Comparison of ENCODE assay signal across 10 mouse cellular contexts in the genomic region with DNA sequence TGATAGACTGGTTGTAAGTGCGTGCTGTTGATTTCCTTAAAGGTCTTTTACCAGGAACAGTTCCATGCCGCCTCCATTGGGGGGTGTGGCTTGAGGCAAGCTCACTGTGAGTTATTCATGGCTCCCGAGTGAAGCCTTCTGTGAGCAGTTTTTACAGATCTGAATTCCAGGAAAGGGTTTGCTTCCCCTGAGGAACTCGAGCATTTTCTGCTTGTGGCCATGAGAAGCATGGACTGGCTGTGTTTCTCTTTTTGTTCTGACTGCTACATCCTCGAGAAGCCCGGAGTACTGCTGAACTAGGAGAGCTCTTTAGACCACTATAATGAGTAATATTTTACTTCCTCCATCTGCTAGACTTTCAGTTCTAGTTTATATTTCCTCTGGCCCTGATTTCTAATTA.
A peak's percentile ranks its signal among the peaks of the same experiment; 100 is the strongest.
DNase-seq lines count a peak whose midpoint lies in the region; ATAC-seq and TF ChIP-seq lines count a peak whose summit lies in the region.
"Had no signal": no experiment of that assay in that cellular context is flagged by ENCODE, and none has a peak within 500 bp of the region (broad histone marks: within the 10 kb centered on the region; RNA-seq: fewer than 3 reads in every experiment).

No protein-coding gene starts in this region.

- no peak overlapping the region for H3K4me2 ChIP-seq in kidney, embryonic 16.5 days (replicated peaks; ENCODE audit: low read depth, low read length)
- H3K4me2 ChIP-seq: neural tube, embryonic 13.5 days had no signal

- H3K36me3 ChIP-seq in kidney, embryonic 16.5 days (ENCODE audit: insufficient read depth, low read length), result no peaks in the 10 kb centered on the region
- no peaks in the 10 kb centered on the region for H3K36me3 ChIP-seq in midbrain, embryonic 10.5 days
- H3K36me3 ChIP-seq: G1E; neural tube, embryonic 13.5 days had no signal

- peak; percentile 31 for TF ChIP-seq CTCF in layer of hippocampus, adult 2 months (conservative IDR thresholded peaks at IDR 0.05)

- no peak overlapping the region for H3K4me3 ChIP-seq in layer of hippocampus, adult 2 months
- no peak overlapping the region for H3K4me3 ChIP-seq in kidney, embryonic 16.5 days (ENCODE audit: low read length)
- no peak overlapping the region for H3K4me3 ChIP-seq in midbrain, embryonic 10.5 days
- H3K4me3 ChIP-seq: neural tube, embryonic 13.5 days had no signal

- no peak overlapping the region for H3K9ac ChIP-seq in kidney, embryonic 16.5 days (replicated peaks; ENCODE audit: low read length)
- H3K9ac ChIP-seq: neural tube, embryonic 13.5 days had no signal

- no peak overlapping the region for H3K27ac ChIP-seq in layer of hippocampus, adult 2 months
- no peak overlapping the region for H3K27ac ChIP-seq in kidney, embryonic 16.5 days (ENCODE audit: low read length)
- H3K27ac ChIP-seq in midbrain, embryonic 10.5 days (replicated peaks), result no peak overlapping the region
- H3K27ac ChIP-seq: neural tube, embryonic 13.5 days had no signal

- no peak for DNase-seq in layer of hippocampus, adult 2 months (ENCODE audit: low spot score in 2 of 2)
- no peak for DNase-seq in layer of hippocampus, postnatal 25 days (ENCODE audit: extremely low spot score in 1 of 2, low spot score in 1 of 2)
- DNase-seq in adrenal gland, postnatal 10 days, result peak; percentile 44
- DNase-seq in gastrocnemius, postnatal 25 days, result peak; percentile 13
- peak; percentile 33 for DNase-seq in lung, postnatal 25 days (ENCODE audit: low spot score)
- no peak for DNase-seq in midbrain, embryonic 10.5 days (ENCODE audit: low spot score)

- H3K4me1 ChIP-seq in kidney, embryonic 16.5 days (ENCODE audit: insufficient read depth, low read length), result peaks cover 8% of the 10 kb centered on the region
- peaks cover 29% of the 10 kb centered on the region for H3K4me1 ChIP-seq in midbrain, embryonic 10.5 days

- H3K27me3 ChIP-seq in kidney, embryonic 16.5 days (ENCODE audit: insufficient read depth, low read length), result no peaks in the 10 kb centered on the region
- no peaks in the 10 kb centered on the region for H3K27me3 ChIP-seq in midbrain, embryonic 10.5 days (ENCODE audit: low read depth, poor library complexity, severe bottlenecking)
- H3K27me3 ChIP-seq: neural tube, embryonic 13.5 days had no signal

- ATAC-seq in kidney, embryonic 16.5 days (ENCODE audit: low FRiP score, low TSS enrichment), result 0 out of 2 replicates have a peak, but pooled peaks have one; percentile 46
- ATAC-seq in megakaryocyte-erythroid progenitor cell, adult 5-6 weeks (replicated peaks; ENCODE audit: low FRiP score, low TSS enrichment, poor library complexity, severe bottlenecking), result no peak

- WGBS in kidney, embryonic 16.5 days, result 22% methylated on average over 6 of the region's 6 CpGs
- WGBS in midbrain, embryonic 10.5 days, result 53% methylated on average over 6 of the region's 6 CpGs

- H3K9me3 ChIP-seq in kidney, embryonic 16.5 days (ENCODE audit: low read length), result no peaks in the 10 kb centered on the region
- H3K9me3 ChIP-seq in midbrain, embryonic 10.5 days (replicated peaks), result no peaks in the 10 kb centered on the region
- H3K9me3 ChIP-seq: neural tube, embryonic 13.5 days had no signal

Comparison
In these comparisons a context has a peak if more than half of its experiments do, and no peak if none do; other contexts are left out.
1. DNase-seq: peak in adrenal gland, postnatal 10 days (single experiment), gastrocnemius, postnatal 25 days (single experiment) and lung, postnatal 25 days (single experiment); none in layer of hippocampus, adult 2 months (0 of 2), layer of hippocampus, postnatal 25 days (0 of 2) and midbrain, embryonic 10.5 days (single experiment).